Mouse (Mus musculus) limb, embryonic 14.5 days (tissue): Measurements from ENCODE around the gene Arid5a. TPM values are rescaled to one million over a fixed set of nuclear protein-coding genes. Genes with fewer than 3 reads are reported as not detected.

ENCODE experiments used
- ATAC-seq: fragments of 200-750 bp; cut with Nextera tagmentation; 2 replicates; pipeline ENCODE4 v1.8.0; 2017; ENCODE audit warnings: low read depth, moderate number of reproducible peaks, moderate TSS enrichment; ENCODE audit not compliant: low FRiP score
- DNase-seq: peaks from one replicate; pipeline ENCODE4 v3.0.0-alpha.2; 2015; ENCODE audit warnings: low spot score
- H3K27ac ChIP-seq: fragments of 300-500 bp; sonication (generic); replicated peaks from 2 replicates; pipeline ENCODE4 v1.5.1; 2014; ENCODE audit warnings: low read depth, mild to moderate bottlenecking, low read length, moderate library complexity, mixed read lengths
- H3K27me3 ChIP-seq: fragments of 300-500 bp; sonication (generic); 2 replicates; pipeline ENCODE4 v1.6.1; 2014; ENCODE audit warnings: low read length, mixed read lengths; ENCODE audit not compliant: control insufficient read depth, insufficient read depth
- H3K36me3 ChIP-seq: fragments of 300-500 bp; sonication (generic); 2 replicates; pipeline ENCODE4 v1.6.1; 2014; ENCODE audit warnings: mild to moderate bottlenecking, low read length, moderate library complexity, mixed read lengths; ENCODE audit not compliant: control insufficient read depth, insufficient read depth
- H3K4me1 ChIP-seq: fragments of 300-500 bp; sonication (generic); 2 replicates; pipeline ENCODE4 v1.6.1; 2014; ENCODE audit warnings: antibody characterized with exemption, low read length, mixed read lengths; ENCODE audit not compliant: control insufficient read depth, insufficient read depth
- H3K4me2 ChIP-seq: fragments of 300-500 bp; sonication (generic); replicated peaks from 2 replicates; pipeline ENCODE4 v1.6.1; 2014; ENCODE audit warnings: low read depth, mild to moderate bottlenecking, low read length, moderate library complexity; ENCODE audit not compliant: severe bottlenecking
- H3K4me3 ChIP-seq: fragments of 300-500 bp; sonication (generic); replicated peaks from 2 replicates; pipeline ENCODE4 v1.5.1; 2014; ENCODE audit warnings: low read length
- H3K9ac ChIP-seq: fragments of 300-500 bp; sonication (generic); 2 replicates; pipeline ENCODE4 v1.6.1; 2014; ENCODE audit warnings: mild to moderate bottlenecking, low read depth, low read length, moderate library complexity; ENCODE audit not compliant: severe bottlenecking
- H3K9me3 ChIP-seq: fragments of 300-500 bp; sonication (generic); 2 replicates; pipeline ENCODE4 v1.6.1; 2016; ENCODE audit warnings: low read length; ENCODE audit not compliant: control insufficient read depth
- POLR2A ChIP-seq: fragments of 200-500 bp; IDR thresholded peaks from 2 replicates; pipeline ENCODE4 v1.8.0; 2012; ENCODE audit warnings: inconsistent platforms, mild to moderate bottlenecking, moderate library complexity, borderline replicate concordance; ENCODE audit not compliant: insufficient read depth, insufficient read length; ENCODE audit errors: extremely low read depth
- WGBS: fragments of 180-500 bp; shearing (Covaris S2); extraction: QIAGEN DNeasy Blood & Tissue Kit; methylation state at CpG from one replicate; pipeline ENCODE4 v1.1.7; 2014; 5-methylcytosine and 5-hydroxymethylcytosine counted together
- microRNA-seq: library from miRNA; unstranded; fragments of <30 nt; microRNA quantifications from one replicate; pipeline ENCODE4, GENCODE M21; 2016
- polyA plus RNA-seq, 2 experiments: library from polyadenylated mRNA; depleted of rRNA in 1 of 2; stranded (reverse) in 1 of 2; unstranded in 1 of 2; fragments of >200 nt; fragmentation: Nextera tagmentation in 1 of 2; extraction: Ambion mirVana in 1 of 2; gene quantifications; 2 replicates each; pipeline versions ENCODE4 v1.2.1 to v1.2.3; 2012 to 2014

Gene Arid5a
- polyA plus RNA-seq, 2 experiments: 7.1 to 9.6 TPM

- ATAC-seq: no peak
- no peaks in the 10 kb centered on the region for H3K9me3 ChIP-seq
- no peak within 1 kb of the TSS for H3K9ac ChIP-seq
- H3K27ac ChIP-seq: no peak within 1 kb of the TSS
- TF ChIP-seq POLR2A: no peak
- H3K4me2 ChIP-seq: no peak within 1 kb of the TSS
- peaks cover 11% of the 10 kb centered on the region for H3K4me1 ChIP-seq
- H3K27me3 ChIP-seq: no peaks in the 10 kb centered on the region
- DNase-seq: no peak
- no peak within 1 kb of the TSS for H3K4me3 ChIP-seq
- WGBS: 81% methylated on average over 10 of the region's 10 CpGs
- H3K36me3 ChIP-seq: no peaks in the 10 kb centered on the region
These were observed 64.7 kb downstream of the Arid5a start, which contains the start of gene Fer1l5 for GRCm38 (mm10) chr1:36371934-36372845. Fer1l5 (plus strand) TSS chr1:36372291.

Small RNA genes lying within 50 kb of the gene (microRNA-seq; reads per million reads assigned to microRNA genes)
- gene Mir6898: not detected

Other genes starting within 250 kb of the Arid5a start
- gene Hs6st1, start 239.3 kb upstream of the Arid5a start, polyA plus RNA-seq (2012; rRNA removed): 50.5 and 63.4 TPM in 2 replicates
- gene Hs6st1, start 239.3 kb upstream of the Arid5a start, polyA plus RNA-seq (2014; fragmentation: Nextera tagmentation; extraction: Ambion mirVana): 14.9 and 19.3 TPM in 2 replicates
- gene Uggt1, start 63.0 kb upstream of the Arid5a start, polyA plus RNA-seq (2012; rRNA removed): 28.2 and 30.8 TPM in 2 replicates
- 72.0 and 74.3 TPM in 2 replicates for gene Uggt1, start 63.0 kb upstream of the Arid5a start, polyA plus RNA-seq (2014; fragmentation: Nextera tagmentation; extraction: Ambion mirVana)
- 3.0 and 3.7 TPM in 2 replicates for gene Neurl3, start 33.1 kb upstream of the Arid5a start, polyA plus RNA-seq (2012; rRNA removed)
- gene Neurl3, start 33.1 kb upstream of the Arid5a start, polyA plus RNA-seq (2014; fragmentation: Nextera tagmentation; extraction: Ambion mirVana): 1.8 and 1.9 TPM in 2 replicates
- 63.5 and 75.2 TPM in 2 replicates for gene Kansl3, start 61.4 kb downstream of the Arid5a start, polyA plus RNA-seq (2012; rRNA removed)
- gene Kansl3, start 61.4 kb downstream of the Arid5a start, polyA plus RNA-seq (2014; fragmentation: Nextera tagmentation; extraction: Ambion mirVana): 38.6 and 43.9 TPM in 2 replicates
- 0.03 and 0.04 TPM in 2 replicates for gene Fer1l5, start 64.6 kb downstream of the Arid5a start, polyA plus RNA-seq (2012; rRNA removed)
- gene Fer1l5, start 64.6 kb downstream of the Arid5a start, polyA plus RNA-seq (2014; fragmentation: Nextera tagmentation; extraction: Ambion mirVana): 0.50 and 0.80 TPM in 2 replicates
- 32.2 and 40.7 TPM in 2 replicates for gene Lman2l, start 137.5 kb downstream of the Arid5a start, polyA plus RNA-seq (2012; rRNA removed)
- gene Lman2l, start 137.5 kb downstream of the Arid5a start, polyA plus RNA-seq (2014; fragmentation: Nextera tagmentation; extraction: Ambion mirVana): 26.7 and 30.7 TPM in 2 replicates
- 7.3 and 9.4 TPM in 2 replicates for gene Cnnm4, start 163.9 kb downstream of the Arid5a start, polyA plus RNA-seq (2012; rRNA removed)
- 13.1 and 15.1 TPM in 2 replicates for gene Cnnm4, start 163.9 kb downstream of the Arid5a start, polyA plus RNA-seq (2014; fragmentation: Nextera tagmentation; extraction: Ambion mirVana)
- 22.5 and 25.9 TPM in 2 replicates for gene Cnnm3, start 204.1 kb downstream of the Arid5a start, polyA plus RNA-seq (2012; rRNA removed)
- 6.4 and 6.8 TPM in 2 replicates for gene Cnnm3, start 204.1 kb downstream of the Arid5a start, polyA plus RNA-seq (2014; fragmentation: Nextera tagmentation; extraction: Ambion mirVana)
- gene Ankrd23, start 229.2 kb downstream of the Arid5a start, polyA plus RNA-seq (2012; rRNA removed): 27.4 and 32.8 TPM in 2 replicates
- 9.9 and 11.6 TPM in 2 replicates for gene Ankrd23, start 229.2 kb downstream of the Arid5a start, polyA plus RNA-seq (2014; fragmentation: Nextera tagmentation; extraction: Ambion mirVana)
- 0.47 TPM in 1 of 2 replicates, not detected in the other for gene Gm42417, start 231.7 kb downstream of the Arid5a start, polyA plus RNA-seq (2012; rRNA removed)
- gene Gm42417, start 231.7 kb downstream of the Arid5a start, polyA plus RNA-seq (2014; fragmentation: Nextera tagmentation; extraction: Ambion mirVana): not detected in 2 replicates
- 22.4 and 26.2 TPM in 2 replicates for gene Ankrd39, start 239.7 kb downstream of the Arid5a start, polyA plus RNA-seq (2012; rRNA removed)
- 22.5 and 22.9 TPM in 2 replicates for gene Ankrd39, start 239.7 kb downstream of the Arid5a start, polyA plus RNA-seq (2014; fragmentation: Nextera tagmentation; extraction: Ambion mirVana)